Mouse (Mus musculus): ENCODE data around the gene Naa80.
"Not testable (repeated sequence)": the region's sequence is repeated elsewhere in the genome, so short reads cannot be mapped to it uniquely, and the experiment has no call there.

Naa80 gene

GRCm38 (mm10) chr9:107550491-107551116 is 28.1 kb upstream of the Naa80 start:
- in situ Hi-C loops (cut with MseI, MboI), result no loop called here

GRCm38 (mm10) chr9:107551117-107551889 is 27.4 kb upstream of the Naa80 start, which contains the start of gene Rassf1:
Gene Rassf1 (plus strand): TSS chr9:107551555.
- in situ Hi-C loops (cut with MseI, MboI), result no loop called here

- in situ Hi-C loops (cut with MseI, MboI), result no loop called here
Observed at GRCm38 (mm10) chr9:107551890-107552355, 26.8 kb upstream of the Naa80 start.

- in situ Hi-C loops (cut with MseI, MboI), result no loop called here
Observed at GRCm38 (mm10) chr9:107552690-107553393, 25.8 kb upstream of the Naa80 start.

DNA sequence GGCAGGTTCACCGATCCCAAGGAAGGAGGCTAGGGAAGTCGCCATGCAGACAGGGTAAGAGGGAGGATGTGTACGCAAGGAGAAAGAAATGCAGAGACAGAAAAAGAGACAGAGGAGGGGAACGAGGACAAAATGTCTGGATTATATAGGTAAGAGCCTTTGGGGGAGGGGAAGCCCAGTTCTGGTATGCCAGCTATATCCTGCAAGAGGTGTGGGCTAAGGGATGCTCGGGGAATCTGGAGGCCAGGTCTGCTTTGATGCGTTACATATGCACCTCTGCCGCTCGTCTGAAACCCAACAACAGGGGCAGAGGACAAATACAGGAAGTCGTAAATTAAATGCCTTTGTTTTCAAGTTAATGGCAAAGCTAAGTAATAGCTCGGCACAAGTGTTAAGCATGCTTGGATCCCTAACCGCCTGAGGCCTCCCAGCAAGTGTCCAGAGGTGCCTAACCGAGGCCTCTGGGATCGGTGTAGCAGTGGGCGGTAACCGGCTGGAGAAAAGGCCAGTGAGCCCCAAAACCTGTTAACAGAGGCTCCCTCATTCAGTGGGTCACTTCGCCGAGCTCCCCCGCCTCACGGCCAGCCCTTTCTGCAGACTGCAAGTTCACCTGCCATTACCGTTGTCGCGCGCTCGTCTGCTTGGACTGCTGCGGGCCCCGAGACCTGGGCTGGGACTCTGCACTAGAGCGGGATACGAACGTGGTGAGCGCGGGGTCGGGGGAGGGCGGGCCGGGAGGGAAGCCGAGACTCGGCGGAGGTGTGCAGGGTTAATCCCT is 25.0 kb upstream of the Naa80 start:
- in situ Hi-C loops (cut with MseI, MboI), result no loop called here

DNA sequence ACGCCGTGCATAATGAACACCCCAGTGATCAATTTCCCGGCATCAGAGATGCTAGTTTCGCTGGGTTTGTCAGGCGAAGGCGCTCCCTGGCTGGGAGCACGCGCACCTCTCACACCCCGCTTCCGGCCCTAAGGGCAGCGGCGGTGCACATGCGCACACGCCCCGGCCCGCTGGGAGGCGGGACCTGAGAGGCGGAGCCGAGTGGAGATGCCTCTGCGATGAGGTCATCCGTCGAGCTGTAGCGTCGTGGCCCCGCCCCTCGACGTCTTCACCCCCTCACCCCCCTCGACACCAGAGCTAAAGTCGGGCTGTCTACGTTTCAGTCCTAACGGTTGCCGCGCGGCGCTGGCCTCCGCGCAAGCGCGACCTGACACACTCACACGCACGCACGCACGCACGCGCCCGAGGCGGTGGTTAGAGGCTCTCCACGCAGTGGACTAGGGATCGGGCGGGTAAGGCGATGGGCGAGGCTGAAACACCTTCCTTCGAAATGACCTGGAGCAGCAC is 24.3 kb upstream of the Naa80 start:
- in situ Hi-C loops (cut with MseI, MboI), result no loop called here

- in situ Hi-C loops (cut with MseI, MboI), result no loop called here
Observed at GRCm38 (mm10) chr9:107555031-107555457, 23.6 kb upstream of the Naa80 start.

DNA sequence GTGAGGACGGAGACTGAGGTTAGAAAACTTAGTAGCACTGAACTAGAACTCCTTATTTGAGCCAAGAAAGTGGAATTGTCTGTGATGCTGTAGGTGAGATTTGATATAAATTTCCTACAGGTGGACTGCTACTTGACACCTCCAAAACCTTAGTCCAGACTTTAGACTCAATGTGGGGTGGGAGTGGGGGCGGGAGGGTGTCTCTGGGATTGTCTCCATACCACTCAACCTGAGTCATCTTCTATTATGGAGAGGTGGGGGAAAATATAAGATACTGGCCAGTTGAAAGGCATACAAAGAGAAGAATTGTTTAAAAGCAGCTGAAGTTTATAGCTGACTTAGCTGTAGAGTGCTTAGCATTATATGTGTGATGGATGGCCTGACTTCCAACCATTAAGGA is 23.0 kb upstream of the Naa80 start:
- in situ Hi-C loops (cut with MseI, MboI), result no loop called here

- in situ Hi-C loops (cut with MseI, MboI), result no loop called here
Observed at GRCm38 (mm10) chr9:107556346-107556745, 22.3 kb upstream of the Naa80 start.

- in situ Hi-C loops (cut with MseI, MboI), result no loop called here
Observed at GRCm38 (mm10) chr9:107563029-107563581, 15.6 kb upstream of the Naa80 start, which contains the start of gene Tusc2. Gene Tusc2 (plus strand): TSS chr9:107563255.

DNA sequence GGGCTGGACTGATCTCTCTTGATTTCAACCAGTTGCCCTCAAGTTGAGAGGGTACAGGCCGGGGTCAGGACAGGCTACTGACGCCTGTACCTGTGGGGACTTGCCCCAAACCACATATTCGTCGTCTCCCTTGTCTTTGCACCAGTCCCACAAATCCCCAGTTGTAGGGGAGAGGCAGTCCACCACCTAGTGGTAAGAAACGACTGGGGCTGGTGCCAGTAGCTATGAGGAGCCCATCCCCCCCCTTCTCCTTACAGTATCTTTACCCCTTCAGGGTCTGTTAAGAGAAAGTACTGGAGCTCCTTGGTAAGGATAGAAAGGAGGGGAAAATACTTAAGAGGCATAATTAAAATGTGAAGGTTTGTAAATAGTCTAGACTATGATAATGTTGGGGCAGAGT is 13.1 kb upstream of the Naa80 start:
- in situ Hi-C loops (cut with MseI, MboI), result not testable (repeated sequence)

DNA sequence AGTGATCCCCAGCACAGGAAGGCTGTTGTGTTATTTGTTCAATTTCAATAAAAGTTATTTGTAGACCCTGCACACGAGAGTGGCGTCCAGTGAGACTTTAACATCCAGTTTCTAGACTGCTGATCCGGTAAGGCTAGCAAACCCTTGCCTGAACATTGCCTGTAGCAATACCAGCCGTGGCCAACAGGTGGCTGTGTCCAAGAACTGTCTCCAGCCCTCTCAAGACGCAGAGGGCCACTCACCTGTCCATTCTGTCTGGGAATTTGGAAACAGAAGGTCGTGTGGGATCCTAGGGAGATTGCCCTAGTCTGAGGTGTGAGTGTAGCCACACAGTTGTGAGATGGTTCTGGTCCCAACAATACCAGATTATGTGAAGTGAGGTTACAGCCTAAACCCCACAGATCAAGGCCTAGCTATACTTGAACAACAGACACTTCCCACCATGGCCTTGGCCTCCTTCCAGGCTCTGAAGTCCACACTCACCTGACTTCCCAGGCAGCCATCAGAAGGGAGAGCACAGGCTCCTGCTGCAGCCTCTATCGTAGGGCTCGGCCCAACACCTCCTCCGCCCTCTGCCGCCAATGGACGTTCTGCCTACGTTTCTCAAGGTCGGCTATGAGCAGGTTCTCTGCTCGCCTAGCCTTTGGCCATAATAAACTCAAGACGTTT is 12.5 kb upstream of the Naa80 start:
- in situ Hi-C loops (cut with MseI, MboI), result no loop called here

GRCm38 (mm10) chr9:107566855-107567254 is 11.8 kb upstream of the Naa80 start:
- in situ Hi-C loops (cut with MseI, MboI), result no loop called here

GRCm38 (mm10) chr9:107567702-107568319 is 10.9 kb upstream of the Naa80 start, which contains the start of gene Hyal2:
Gene Hyal2 (plus strand): TSS chr9:107567945.
- in situ Hi-C loops (cut with MseI, MboI), result no loop called here

DNA sequence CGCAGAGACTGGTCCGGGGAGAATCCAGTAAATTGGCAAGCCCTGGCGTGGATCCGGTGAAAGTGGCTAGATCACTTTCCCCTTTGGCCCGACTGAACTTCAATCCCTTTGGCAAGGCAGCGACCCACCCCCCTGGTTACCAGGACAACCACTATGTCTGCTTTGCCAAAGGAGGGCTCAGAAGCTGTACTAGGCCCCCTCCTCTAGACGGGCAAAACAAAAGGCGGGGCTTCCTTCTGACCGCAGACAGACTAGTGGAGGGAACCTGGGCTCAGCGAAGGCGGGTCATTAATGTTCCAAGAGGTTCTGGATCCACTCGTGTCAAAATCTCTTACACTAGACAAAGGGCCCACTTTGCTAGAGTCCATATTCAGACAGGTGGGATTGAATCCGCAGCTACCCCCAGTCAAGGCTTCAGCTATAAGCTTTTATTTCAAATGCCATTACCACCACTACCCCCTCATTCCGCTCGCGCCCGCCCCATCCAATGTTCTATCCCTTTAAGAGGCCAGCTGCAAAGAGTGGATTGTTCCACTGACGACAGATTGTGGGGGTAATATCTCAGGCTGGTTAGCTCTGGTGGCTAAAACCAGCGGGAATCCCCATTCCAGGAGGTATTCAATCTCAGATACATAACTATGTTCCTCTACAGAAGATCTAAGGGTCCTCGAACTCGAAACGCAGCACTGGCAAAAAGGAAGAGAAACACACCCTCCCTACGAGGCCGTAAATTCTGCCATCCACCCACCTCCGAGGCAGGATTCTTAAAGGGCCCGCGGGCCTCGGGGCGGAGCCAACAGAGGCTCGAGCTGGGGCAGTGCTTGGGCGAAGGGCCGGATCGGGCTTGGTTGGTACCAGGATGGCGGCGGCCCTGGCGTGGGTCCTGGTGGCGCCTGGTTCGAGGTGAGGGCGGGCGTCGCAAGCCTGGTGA is 10.1 kb upstream of the Naa80 start:
- in situ Hi-C loops (cut with MseI, MboI), result no loop called here

- in situ Hi-C loops (cut with MseI, MboI), result no loop called here
Observed at GRCm38 (mm10) chr9:107569270-107569669, 9.4 kb upstream of the Naa80 start.

- in situ Hi-C loops (cut with MseI, MboI), result no loop called here
Observed at GRCm38 (mm10) chr9:107570016-107570415, 8.7 kb upstream of the Naa80 start.

- in situ Hi-C loops (cut with MseI, MboI), result no loop called here
Observed at GRCm38 (mm10) chr9:107570845-107571244, 7.8 kb upstream of the Naa80 start.

Data from mouse trophoblast stem cell (cell line).